Mouse (Mus musculus): ENCODE measurements at regions not wholly inside any gene's neighbourhood (a gene's known extent, or its start where the extent isn't known, plus 50 kb on each side); places are given as distances from the start of the nearest gene placed in this dataset.

DNA sequence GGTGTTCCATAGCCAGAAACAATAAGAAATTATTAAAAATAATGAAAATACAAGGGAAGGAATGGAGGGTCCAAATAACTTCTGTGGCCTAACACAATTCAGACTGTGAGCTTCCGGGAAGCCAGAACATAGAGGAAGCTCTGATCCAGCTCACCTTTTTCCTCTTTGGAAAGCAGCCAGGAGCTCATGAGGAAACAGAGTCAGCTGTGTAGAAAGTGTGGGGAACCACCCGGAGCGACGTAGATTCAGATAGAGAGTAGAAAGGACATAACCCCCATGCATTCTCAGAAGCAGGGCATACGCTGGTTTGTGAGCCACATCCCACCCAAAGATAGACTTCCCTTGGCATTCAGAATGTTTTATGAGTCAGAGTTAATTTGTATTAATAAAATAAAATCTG lies 203.6 kb downstream of the Tshz3 start:
- Histone ChIP-seq H3K4me3 (no peak overlapping the region), H3K27ac (no peak overlapping the region)
- intact Hi-C loops (cut with DNase I), result no loop called here
- no peak for DNase-seq
- no peak for TF ChIP-seq CTCF (IDR thresholded peaks at IDR 0.05)

DNA sequence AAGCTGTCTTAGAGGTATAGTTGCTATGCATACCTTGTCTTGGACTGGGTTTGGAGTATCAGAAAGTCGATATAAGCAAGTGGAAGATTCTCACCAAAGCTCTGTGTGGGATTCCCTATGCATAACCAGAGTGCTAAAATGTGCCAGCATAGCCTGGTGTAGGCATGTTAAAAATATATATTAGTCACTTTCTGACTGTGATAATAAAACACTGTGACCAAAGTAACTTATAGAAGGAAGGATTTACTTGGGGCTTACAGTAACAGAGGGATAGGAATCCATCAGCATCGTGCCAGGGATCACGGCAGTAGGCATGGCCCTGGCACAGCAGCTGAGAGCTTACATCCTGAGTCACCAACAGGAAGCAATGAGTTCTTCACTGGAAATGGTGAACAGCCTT lies 215.4 kb downstream of the Tshz3 start:
- TF ChIP-seq CTCF (IDR thresholded peaks at IDR 0.05), result no peak
- no peak for DNase-seq
- Histone ChIP-seq H3K27ac (no peak overlapping the region), H3K4me3 (no peak overlapping the region)
- intact Hi-C loops (cut with DNase I), result no loop called here

DNA sequence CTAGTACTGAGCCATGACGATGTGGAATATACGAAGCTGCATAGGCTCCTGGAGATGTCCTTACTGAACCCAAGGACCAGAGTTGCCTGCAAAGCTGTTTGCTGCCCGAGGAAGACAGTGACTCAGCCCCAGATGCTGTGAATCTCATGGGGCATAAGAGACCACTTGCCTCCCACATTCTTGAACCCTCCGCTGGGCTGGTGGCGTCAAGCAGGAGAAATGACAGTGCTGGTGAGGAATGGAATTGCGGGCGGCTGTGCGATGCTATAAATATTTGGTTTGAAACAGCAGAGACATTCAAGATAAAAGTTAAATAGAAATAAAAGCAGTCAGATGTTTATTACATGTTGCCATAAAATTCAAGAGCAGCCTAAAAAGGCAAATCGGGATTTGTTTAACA lies 216.3 kb downstream of the Tshz3 start:
- no peak for DNase-seq
- no peak for TF ChIP-seq CTCF (IDR thresholded peaks at IDR 0.05)
- Histone ChIP-seq H3K27ac (no peak overlapping the region), H3K4me3 (no peak overlapping the region)
- intact Hi-C loops (cut with DNase I), result no loop called here

DNA sequence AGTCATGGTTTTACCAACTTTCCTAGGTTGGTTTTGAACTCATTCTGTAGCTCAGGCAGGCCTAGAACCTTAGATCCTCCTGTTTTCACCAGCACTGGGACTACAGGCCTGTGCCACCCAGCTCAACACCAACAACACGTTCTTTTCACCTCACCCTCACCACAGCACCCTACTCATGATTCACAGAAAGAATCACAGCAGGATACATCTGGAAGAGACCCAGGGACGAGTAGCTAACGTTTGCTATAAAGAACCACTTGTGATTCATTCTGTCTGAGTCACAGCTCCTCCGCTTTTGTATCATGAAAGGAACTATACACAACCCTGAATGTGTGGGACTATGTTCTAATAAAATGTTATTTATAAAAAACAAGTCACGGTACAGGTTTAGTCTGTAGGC lies 217.3 kb downstream of the Tshz3 start:
- no peak for DNase-seq
- Histone ChIP-seq H3K27ac (no peak overlapping the region), H3K4me3 (no peak overlapping the region)
- intact Hi-C loops (cut with DNase I), result no loop called here
- no peak for TF ChIP-seq CTCF (IDR thresholded peaks at IDR 0.05)

DNA sequence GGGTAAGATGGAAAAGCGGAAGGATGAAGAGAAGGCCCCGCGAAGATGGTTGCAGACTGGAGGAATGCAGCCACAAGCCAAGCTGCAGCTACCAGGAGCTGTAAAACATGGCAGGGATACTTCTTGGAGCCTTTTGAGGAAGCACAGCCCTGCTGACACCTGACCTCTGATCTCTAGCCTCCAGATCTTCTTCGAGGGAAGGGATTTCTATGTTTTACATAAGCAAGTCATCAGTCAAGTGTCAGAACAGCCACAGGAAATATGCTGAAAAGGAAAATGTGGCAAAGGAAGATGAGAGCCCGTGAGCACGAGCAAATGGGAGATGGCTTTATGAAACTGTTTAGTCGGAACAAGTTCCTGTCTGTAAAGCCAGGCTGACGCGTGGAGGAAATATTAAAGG lies 219.1 kb downstream of the Tshz3 start:
- DNase-seq, result no peak
- no peak for TF ChIP-seq CTCF (IDR thresholded peaks at IDR 0.05)
- H3K4me3 ChIP-seq, result no peak overlapping the region
- no peak overlapping the region for H3K27ac ChIP-seq
- intact Hi-C loops (cut with DNase I), result no loop called here

DNA sequence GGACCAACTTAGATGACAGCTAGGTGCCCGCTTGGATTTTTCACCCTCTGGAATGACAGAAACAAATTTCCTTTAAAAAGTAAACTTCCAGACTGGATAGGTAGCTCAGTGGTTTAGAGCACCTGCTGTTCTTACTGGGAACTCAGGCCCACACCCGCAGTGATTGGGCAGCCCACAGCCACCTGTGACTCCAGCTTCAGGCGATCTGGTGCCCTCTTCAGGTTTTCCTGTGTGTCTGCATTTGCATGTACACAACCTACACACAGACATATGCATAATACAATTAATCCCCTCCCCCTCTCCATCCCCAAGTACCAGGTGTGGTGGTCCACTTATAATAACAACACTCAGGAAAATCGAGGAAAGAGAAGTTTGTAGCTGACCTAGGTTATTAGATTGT lies 221.5 kb downstream of the Tshz3 start:
- intact Hi-C loops (cut with DNase I), result no loop called here
- no peak overlapping the region for H3K27ac ChIP-seq
- H3K4me3 ChIP-seq, result no peak overlapping the region
- DNase-seq, result no peak
- TF ChIP-seq CTCF (IDR thresholded peaks at IDR 0.05), result no peak

DNA sequence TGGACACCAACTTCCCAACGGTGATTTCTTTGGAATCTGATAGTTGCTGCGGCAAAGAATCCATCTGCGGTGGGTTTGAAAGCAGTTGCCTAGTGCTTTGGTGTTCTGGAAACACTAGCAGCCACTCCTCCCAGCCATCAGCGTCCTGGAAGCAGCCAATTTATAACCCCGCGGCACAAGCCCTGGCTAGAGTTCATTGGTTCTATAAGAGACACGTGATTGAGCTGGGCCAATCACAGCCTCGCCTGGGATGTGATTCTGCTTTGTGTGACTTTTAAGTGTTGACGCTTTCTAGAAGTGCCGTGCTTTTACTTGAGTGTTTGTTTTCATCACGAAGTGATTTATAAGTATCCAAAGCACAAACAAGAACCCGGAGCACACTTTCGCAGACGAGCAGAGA lies 223.1 kb downstream of the Tshz3 start:
- Histone ChIP-seq H3K4me3 (no peak overlapping the region), H3K27ac (no peak overlapping the region)
- intact Hi-C loops (cut with DNase I), result no loop called here
- DNase-seq, result no peak
- TF ChIP-seq CTCF (IDR thresholded peaks at IDR 0.05), result no peak

DNA sequence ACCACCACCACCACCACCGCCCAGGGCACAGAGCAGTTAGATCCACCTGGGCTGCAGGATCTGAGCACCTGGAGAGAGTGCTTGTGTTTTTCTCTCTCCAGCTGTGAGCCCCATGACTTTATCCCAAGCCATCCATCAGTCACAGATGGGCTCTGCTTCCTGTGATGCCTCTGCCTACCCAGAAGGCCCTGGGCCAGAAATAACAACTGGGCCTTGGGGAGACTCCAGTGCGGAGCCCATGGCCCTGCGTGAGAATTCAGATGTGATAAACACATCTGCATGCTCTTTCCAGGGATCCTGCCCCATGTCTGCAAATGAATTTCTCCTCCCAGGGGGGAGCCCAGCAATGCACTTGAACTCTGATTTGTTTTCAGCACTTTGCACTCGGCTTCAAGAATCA lies 235.6 kb downstream of the Tshz3 start:
- intact Hi-C loops (cut with DNase I), result no loop called here
- no peak for DNase-seq
- no peak for TF ChIP-seq CTCF (IDR thresholded peaks at IDR 0.05)
- Histone ChIP-seq H3K27ac (no peak overlapping the region), H3K4me3 (no peak overlapping the region)

DNA sequence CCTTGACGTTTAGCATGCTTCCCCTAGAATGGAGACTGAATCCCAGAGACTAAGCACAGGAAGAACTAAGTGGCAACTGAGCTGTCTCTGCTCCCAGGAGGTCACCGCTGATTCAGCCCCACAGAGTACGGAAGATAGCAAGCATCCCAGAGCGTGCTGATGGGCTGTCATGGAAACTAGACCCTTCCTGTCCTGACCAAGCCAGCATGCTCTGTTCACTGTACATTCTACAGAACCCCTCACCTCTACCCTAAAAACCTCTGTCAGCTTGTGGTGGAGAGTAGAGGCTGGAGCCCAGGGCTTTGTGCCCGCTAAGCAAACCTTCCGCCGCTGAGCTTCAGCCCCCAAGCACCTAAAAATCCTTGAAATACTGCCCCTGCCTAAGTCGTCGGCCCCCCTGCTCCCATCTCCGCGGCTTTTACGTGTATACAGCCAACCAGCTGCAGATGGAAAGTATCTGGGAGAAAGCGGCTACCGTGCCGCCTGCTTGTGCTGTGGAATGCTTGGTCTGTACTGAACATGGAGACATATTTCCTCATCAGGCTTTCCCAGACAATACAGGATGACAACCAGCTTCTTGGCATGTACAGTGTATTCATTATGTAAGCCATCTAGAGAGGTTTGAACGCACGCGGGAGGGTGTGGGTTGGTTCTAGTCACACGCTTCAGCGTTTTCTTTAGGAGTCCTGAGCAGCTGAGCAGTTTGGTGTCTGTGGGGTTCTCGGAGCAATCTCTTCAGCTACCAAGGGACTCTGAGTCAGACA lies 237.1 kb downstream of the Tshz3 start:
- no peak overlapping the region for H3K27ac ChIP-seq
- no peak for DNase-seq
- H3K4me3 ChIP-seq, result peak overlapping the region; percentile 48
- intact Hi-C loops (cut with DNase I), result no loop called here
- no peak for TF ChIP-seq CTCF (IDR thresholded peaks at IDR 0.05)

DNA sequence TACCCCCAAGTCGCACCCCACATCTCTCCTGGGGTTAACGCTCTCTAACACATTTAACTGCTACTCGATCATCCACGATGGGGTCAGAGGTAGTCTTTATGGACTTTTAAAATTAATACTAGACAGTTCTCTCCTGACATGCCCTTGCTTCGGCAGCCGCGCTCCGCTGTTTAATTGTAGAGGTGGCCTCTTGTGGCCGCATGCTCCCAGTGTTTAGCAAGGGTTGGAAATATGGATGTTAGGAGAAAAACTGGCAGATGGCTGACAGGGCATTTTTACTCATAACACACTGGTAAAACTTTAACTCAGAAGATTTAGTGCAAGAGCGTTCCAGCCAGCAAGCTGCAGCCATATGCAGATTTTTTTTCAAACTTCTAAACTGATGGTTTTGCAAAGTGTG lies 242.7 kb downstream of the Tshz3 start:
- DNase-seq, result no peak
- TF ChIP-seq CTCF (IDR thresholded peaks at IDR 0.05), result no peak
- intact Hi-C loops (cut with DNase I), result no loop called here

DNA sequence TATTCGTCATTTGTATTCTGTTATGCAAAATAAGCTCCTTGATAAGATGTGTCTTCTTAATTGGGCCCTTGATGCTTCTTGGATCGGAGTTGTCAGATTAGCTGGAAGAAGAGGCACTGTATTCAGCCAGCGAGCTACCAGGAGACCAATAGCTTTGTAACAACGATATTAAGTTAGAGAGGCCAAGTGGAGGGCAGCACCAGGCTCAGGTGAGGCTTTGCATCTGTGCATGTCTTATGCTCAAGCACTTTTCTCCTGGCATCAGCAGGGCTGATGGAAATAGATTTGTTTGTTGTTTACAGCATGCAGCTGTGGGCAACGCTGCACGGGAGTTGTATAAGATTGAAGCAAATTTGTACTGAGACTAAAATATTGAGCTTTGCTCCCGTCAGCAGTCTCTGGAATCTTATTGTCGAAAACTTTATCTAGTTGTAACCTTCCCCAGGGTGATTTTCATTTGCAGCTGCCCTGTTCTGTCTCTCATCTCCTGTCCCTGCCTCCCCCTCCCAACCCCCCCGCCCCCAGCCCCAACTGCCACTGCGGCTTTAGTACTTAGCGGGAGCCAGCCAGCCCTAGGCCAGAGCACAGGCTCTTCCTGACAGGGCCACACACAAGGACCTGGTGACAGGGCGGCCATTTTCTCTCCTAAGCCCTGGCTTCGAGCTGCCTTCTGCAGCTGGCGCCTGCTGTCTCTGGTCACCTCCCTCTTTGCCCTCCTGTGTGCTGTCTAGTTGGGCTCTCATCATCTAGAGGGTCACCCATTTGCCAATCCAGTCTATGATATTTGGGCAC lies 247.3 kb downstream of the Tshz3 start:
- Histone ChIP-seq H3K27ac (no peak overlapping the region), H3K4me3 (no peak overlapping the region)
- intact Hi-C loops (cut with DNase I), result no loop called here
- no peak for TF ChIP-seq CTCF (IDR thresholded peaks at IDR 0.05)
- DNase-seq, result no peak

More for the DNA sequence above, 242.7 kb downstream of the Tshz3 start:
- Histone ChIP-seq H3K27ac (no peak overlapping the region), H3K4me3 (no peak overlapping the region)

DNA sequence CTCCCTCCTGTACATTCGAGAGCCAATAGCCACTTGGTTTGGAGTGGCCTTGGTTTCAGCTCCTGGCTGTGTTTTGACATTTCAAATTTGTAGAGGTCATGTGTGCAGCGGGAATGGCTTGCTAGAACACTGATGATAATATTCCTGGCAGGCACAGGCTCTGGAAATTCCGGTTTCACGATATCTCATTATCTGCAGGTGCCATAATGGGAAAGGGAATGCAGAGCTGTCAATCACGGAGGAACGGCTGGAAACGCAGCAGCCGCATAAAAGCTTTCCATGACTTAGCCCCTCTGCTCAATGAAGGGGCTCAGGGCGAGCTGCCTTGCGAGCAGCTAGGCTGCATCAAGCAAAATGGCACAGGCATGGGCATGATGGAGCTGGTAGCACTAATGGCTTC lies 251.6 kb downstream of the Tshz3 start:
- no peak for TF ChIP-seq CTCF (IDR thresholded peaks at IDR 0.05)
- intact Hi-C loops (cut with DNase I), result no loop called here
- no peak for DNase-seq
- Histone ChIP-seq H3K4me3 (no peak overlapping the region), H3K27ac (no peak overlapping the region)

DNA sequence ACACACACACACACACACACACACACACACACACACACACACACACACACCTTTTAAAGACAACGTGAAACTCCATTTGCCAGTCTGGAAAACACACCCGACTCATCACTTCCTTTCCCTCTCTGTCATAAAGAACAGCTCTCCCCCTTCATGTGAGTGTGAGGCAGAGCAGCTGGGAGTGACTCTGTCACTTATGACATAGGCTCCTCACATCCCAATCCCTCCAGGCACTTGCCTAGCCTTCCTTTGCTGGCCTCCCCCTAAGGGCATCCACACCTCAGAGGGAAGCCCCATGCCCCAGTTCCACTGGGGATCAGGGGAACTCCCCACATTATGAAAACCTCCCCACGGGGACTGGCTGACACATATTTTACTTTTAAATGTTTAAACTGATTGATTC lies 257.5 kb downstream of the Tshz3 start:
- no peak for DNase-seq
- intact Hi-C loops (cut with DNase I), result loop anchor here (5.0 kb wide), 1 partner anchor 263 kb away; no protein-coding TSS in a partner anchor
- H3K4me3 ChIP-seq, result no peak overlapping the region
- no peak overlapping the region for H3K27ac ChIP-seq
- no peak for TF ChIP-seq CTCF (IDR thresholded peaks at IDR 0.05)

Measured in gastrocnemius, adult 2 months (tissue).